Mouse (Mus musculus) G1E (cell line): ENCODE results near the gene Olfr1030.

Experiments
- CTCF ChIP-seq: IDR thresholded peaks from 2 replicates; pipeline ENCODE4 v1.5.1; 2012; ENCODE audit warnings: low read depth, low read length, inconsistent platforms, mixed read lengths
- GATA2 ChIP-seq: IDR thresholded peaks from 2 replicates; pipeline ENCODE4 v1.6.1; 2012; ENCODE audit warnings: low read depth, low read length, inconsistent platforms, borderline replicate concordance

DNA sequence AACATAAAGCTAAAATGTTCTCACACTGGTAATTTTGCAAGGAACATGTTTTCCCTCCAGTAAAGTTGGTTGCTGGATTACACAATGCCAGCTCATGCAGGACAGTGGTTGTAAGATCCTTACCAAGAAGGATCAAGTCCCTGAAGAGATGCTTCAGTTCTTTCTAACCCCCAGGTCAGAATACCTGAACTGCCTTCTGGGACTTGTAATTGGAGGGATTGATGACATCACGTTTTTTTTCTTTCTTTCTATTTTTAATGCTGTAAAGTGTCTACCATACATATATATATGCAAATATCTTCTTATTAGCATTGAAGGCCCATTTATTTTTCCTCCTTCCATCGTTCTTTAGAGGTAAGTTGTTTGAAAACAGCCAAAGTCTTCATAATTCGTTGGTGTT is 10.9 kb downstream of the Olfr1030 start, which contains the start of gene Olfr1031:
- no peak for TF ChIP-seq CTCF
- TF ChIP-seq GATA2 = no peak
